Mouse (Mus musculus): ENCODE data around the gene Tnrc18. TPM values are rescaled to one million over a fixed set of nuclear protein-coding genes. Genes with fewer than 3 reads are reported as not detected.

Tnrc18 gene
- total RNA-seq, 2 experiments from 2014 or later: 75.6 to 83.8 TPM

- DNase-seq: peak; percentile 53 to 55
- intact Hi-C loops (cut with DNase I): no loop called here
Observed at GRCm38 (mm10) chr5:142783142-142783540, 34.3 kb downstream of the Tnrc18 start.

- DNase-seq: no peak
- intact Hi-C loops (cut with DNase I): no loop called here
Observed at GRCm38 (mm10) chr5:142782459-142783141, 34.9 kb downstream of the Tnrc18 start.

DNA sequence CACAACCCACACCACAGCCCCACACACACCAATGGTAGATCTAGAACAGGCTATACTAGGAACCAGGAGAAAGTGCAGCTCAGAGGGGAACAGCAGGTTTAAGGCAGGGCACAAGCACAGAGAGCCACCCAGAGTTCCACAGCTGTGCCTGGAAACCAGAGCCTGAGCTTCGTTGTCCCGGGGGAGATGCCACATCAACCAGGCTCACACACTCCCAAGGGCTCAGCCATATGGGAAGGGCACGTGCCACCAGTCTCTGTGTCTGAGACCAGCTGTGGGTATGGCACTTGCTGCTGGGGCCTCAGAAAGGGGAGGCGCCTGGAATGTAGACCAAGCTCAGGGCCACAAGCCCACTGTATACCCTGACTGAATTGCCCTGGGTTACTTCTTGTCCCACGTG, 36.9 kb downstream of the Tnrc18 start:
- DNase-seq: no peak
- intact Hi-C loops (cut with DNase I): no loop called here

GRCm38 (mm10) chr5:142778871-142779270, 38.6 kb downstream of the Tnrc18 start:
- DNase-seq: no peak
- intact Hi-C loops (cut with DNase I): no loop called here

- intact Hi-C loops (cut with DNase I): no loop called here
- peak; percentile 38 to 51 for DNase-seq
Observed at GRCm38 (mm10) chr5:142778135-142778534, 39.3 kb downstream of the Tnrc18 start.

- DNase-seq: no peak
- intact Hi-C loops (cut with DNase I): no loop called here
Observed at GRCm38 (mm10) chr5:142776080-142776479, 41.4 kb downstream of the Tnrc18 start.

DNA sequence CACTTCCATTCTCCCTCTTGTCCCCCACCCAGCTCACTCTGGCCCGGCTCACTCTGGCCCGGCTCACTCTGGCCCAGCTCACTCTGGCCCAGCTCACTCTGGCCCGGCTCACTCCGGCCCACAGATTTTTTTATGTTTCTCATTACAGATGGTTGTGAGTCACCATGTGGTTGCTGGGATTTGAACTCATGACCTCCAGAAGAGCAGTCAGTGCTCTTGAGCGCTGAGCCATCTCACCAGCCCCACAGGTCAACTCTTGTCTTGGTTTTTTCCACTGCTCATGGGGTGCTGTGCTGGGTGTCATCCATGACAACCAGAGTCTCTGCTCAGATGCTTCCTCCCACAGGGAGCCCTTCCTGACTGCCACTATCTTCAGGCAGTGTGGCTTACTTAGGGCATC, 42.7 kb downstream of the Tnrc18 start:
- intact Hi-C loops (cut with DNase I): loop anchor here (2.0 to 5.0 kb wide), 2 partner anchors 38 to 158 kb away; no protein-coding TSS in a partner anchor
- DNase-seq: no peak

DNA sequence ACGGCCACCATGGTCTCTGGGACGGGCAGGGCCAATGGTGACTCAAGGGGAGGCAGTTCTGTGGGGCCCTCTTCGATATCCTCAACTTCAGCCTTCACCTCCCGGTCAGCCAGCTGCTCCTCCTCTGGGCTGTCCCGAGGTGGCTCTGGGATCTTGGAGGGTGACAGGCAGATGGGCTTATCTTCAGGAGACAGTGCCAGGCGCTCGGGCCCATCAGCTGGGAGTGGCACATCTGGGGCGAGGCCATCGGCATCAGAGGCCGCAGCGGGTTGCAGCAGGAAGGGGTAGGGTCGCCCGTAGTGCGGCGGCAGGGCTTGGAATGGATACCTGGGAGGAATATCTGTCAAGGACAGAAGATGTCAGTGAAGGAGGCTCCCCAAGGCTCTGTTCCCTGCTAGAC, 45.5 kb downstream of the Tnrc18 start:
- intact Hi-C loops (cut with DNase I): loop anchor here (5.0 kb wide), 1 partner anchor 160 kb away; no protein-coding TSS in a partner anchor
- no peak for DNase-seq

- intact Hi-C loops (cut with DNase I): loop anchor here (5.0 kb wide), 1 partner anchor 161 kb away; no protein-coding TSS in a partner anchor
- DNase-seq: no peak
Observed at GRCm38 (mm10) chr5:142771034-142771433, 46.4 kb downstream of the Tnrc18 start.

DNA sequence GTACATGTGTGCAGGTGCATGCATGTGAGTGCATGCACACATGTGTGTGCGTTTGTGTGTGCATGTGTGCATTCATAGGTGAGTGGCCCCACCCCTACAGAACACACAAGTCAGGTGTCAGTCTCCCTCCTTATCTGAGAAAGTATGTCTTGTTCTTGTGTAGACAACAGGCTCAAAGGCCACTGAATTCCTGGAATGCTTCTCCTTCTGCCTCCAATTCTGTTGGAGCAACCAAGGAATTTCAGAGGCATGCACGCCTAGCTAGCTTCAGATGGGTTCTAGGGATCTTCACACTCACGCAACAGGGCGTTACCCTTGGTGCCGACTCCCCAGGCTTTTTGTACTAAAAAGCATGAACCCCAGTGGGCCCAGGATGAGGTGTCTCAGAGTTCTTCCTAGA, 47.8 kb downstream of the Tnrc18 start:
- intact Hi-C loops (cut with DNase I): loop anchor here (1.0 to 5.0 kb wide), 4 partner anchors 53 to 298 kb away; no protein-coding TSS in a partner anchor
- DNase-seq: no peak

GRCm38 (mm10) chr5:142768352-142769267, 48.9 kb downstream of the Tnrc18 start:
- DNase-seq: no peak
- intact Hi-C loops (cut with DNase I): loop anchor here (1.0 to 5.0 kb wide), 3 partner anchors 54 to 299 kb away; no protein-coding TSS in a partner anchor

DNA sequence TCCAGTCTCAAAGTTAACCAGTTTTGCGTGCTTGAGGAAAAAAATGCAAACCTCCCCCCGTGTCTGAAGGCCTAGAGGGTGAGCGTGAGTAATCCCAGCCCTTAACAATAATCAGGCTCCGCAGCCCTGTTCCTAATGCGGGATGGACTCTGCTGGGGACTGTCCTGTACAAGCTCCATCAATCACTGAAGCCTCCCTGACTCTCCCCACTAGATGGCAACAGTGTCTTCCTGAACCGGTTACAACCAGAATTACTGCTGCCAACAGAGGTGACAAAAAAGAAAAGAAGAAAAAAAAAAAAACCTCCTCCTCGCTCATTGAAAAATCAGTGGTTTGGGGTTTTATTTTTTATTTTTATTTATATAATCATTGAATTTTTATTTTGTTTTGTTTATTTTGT, 49.5 kb downstream of the Tnrc18 start:
- intact Hi-C loops (cut with DNase I): loop anchor here (1.0 to 5.0 kb wide), 3 partner anchors 54 to 299 kb away; no protein-coding TSS in a partner anchor
- peak; percentile 69 to 84 for DNase-seq

GRCm38 (mm10) chr5:142766708-142767107, 50.8 kb downstream of the Tnrc18 start:
- intact Hi-C loops (cut with DNase I): loop anchor here (5.0 kb wide), 2 partner anchors 56 to 301 kb away; no protein-coding TSS in a partner anchor
- DNase-seq: no peak

DNA sequence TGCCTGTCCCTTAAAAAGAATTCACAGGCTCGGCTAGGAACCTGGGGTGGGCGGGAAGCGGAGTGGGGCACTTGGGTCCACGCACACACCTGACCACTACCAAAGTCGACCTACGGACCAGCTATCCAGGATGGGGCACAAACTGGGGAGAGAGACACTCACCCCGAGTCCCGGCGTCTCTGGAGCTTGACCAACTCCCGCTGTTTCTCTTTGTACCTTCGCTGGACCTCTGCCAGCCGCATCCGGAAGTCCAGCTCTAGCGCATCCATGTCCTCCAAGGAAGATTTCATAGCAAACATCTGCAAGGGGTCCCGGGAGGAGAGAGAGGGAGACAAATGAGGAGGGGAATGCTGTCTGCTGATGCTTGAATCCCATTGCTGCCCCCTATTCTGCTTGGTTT, 52.6 kb downstream of the Tnrc18 start:
- intact Hi-C loops (cut with DNase I): loop anchor here (5.0 kb wide), 2 partner anchors 57 to 302 kb away; no protein-coding TSS in a partner anchor
- DNase-seq: no peak

GRCm38 (mm10) chr5:142764306-142764705, 53.2 kb downstream of the Tnrc18 start:
- intact Hi-C loops (cut with DNase I): no loop called here
- no peak for DNase-seq

DNA sequence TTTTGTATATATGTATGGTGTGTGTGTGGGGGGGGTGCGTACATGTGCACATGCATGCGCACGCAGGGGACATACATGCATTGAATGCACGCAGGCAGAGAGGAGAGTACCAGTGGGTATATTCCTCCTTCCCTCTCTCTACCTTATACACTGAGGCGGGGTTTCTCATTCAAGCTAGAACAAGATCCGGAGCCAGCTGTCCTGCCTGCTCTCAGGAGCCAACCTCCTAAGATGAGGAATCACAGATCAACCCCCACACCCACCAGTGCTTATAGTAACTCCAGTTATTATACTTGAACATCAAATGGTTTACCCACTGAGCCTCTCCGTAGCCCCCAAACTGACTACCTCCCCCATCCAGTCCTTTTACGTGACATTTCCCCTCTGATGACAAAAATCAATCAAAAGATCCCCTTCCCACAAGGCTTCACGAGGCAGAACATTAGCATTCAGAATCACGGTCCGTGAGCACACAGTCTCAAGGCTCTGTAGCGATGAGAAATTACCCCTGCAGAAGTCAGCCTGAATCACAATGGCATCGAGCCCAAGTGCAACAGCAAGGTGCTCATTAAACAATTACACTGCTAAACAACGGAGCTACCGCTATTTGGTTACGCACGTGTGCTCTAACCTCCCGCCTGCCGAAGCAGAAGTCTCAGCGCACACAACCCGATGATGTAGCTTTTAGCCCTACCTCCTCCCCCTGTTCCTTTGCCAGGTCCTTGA, 55.2 kb downstream of the Tnrc18 start:
- intact Hi-C loops (cut with DNase I): no loop called here
- DNase-seq: no peak

- intact Hi-C loops (cut with DNase I): no loop called here
- DNase-seq: no peak
Observed at GRCm38 (mm10) chr5:142761326-142761983, 56.0 kb downstream of the Tnrc18 start.

GRCm38 (mm10) chr5:142759786-142760185, 57.7 kb downstream of the Tnrc18 start:
- intact Hi-C loops (cut with DNase I): no loop called here
- no peak for DNase-seq

GRCm38 (mm10) chr5:142752241-142752640, 65.2 kb downstream of the Tnrc18 start:
- intact Hi-C loops (cut with DNase I): no loop called here
- no peak for DNase-seq

GRCm38 (mm10) chr5:142750173-142750572, 67.3 kb downstream of the Tnrc18 start:
- intact Hi-C loops (cut with DNase I): no loop called here
- no peak for DNase-seq

Measured in heart, postnatal 14 days (tissue).